Mouse (Mus musculus) limb, embryonic 14.5 days (tissue): ENCODE results near the gene Tmc2. TPM values are rescaled to one million over a fixed set of nuclear protein-coding genes. Genes with fewer than 3 reads are reported as not detected.

Source experiments
- ATAC-seq: fragments of 200-750 bp; cut with Nextera tagmentation; 2 replicates; pipeline ENCODE4 v1.8.0; 2017; ENCODE audit warnings: low read depth, moderate number of reproducible peaks, moderate TSS enrichment; ENCODE audit not compliant: low FRiP score
- DNase-seq: peaks from one replicate; pipeline ENCODE4 v3.0.0-alpha.2; 2015; ENCODE audit warnings: low spot score
- H3K27ac ChIP-seq: fragments of 300-500 bp; sonication (generic); replicated peaks from 2 replicates; pipeline ENCODE4 v1.5.1; 2014; ENCODE audit warnings: low read depth, mild to moderate bottlenecking, low read length, moderate library complexity, mixed read lengths
- H3K27me3 ChIP-seq: fragments of 300-500 bp; sonication (generic); 2 replicates; pipeline ENCODE4 v1.6.1; 2014; ENCODE audit warnings: low read length, mixed read lengths; ENCODE audit not compliant: control insufficient read depth, insufficient read depth
- H3K36me3 ChIP-seq: fragments of 300-500 bp; sonication (generic); 2 replicates; pipeline ENCODE4 v1.6.1; 2014; ENCODE audit warnings: mild to moderate bottlenecking, low read length, moderate library complexity, mixed read lengths; ENCODE audit not compliant: control insufficient read depth, insufficient read depth
- H3K4me1 ChIP-seq: fragments of 300-500 bp; sonication (generic); 2 replicates; pipeline ENCODE4 v1.6.1; 2014; ENCODE audit warnings: antibody characterized with exemption, low read length, mixed read lengths; ENCODE audit not compliant: control insufficient read depth, insufficient read depth
- H3K4me2 ChIP-seq: fragments of 300-500 bp; sonication (generic); replicated peaks from 2 replicates; pipeline ENCODE4 v1.6.1; 2014; ENCODE audit warnings: low read depth, mild to moderate bottlenecking, low read length, moderate library complexity; ENCODE audit not compliant: severe bottlenecking
- H3K4me3 ChIP-seq: fragments of 300-500 bp; sonication (generic); replicated peaks from 2 replicates; pipeline ENCODE4 v1.5.1; 2014; ENCODE audit warnings: low read length
- H3K9ac ChIP-seq: fragments of 300-500 bp; sonication (generic); 2 replicates; pipeline ENCODE4 v1.6.1; 2014; ENCODE audit warnings: mild to moderate bottlenecking, low read depth, low read length, moderate library complexity; ENCODE audit not compliant: severe bottlenecking
- H3K9me3 ChIP-seq: fragments of 300-500 bp; sonication (generic); 2 replicates; pipeline ENCODE4 v1.6.1; 2016; ENCODE audit warnings: low read length; ENCODE audit not compliant: control insufficient read depth
- POLR2A ChIP-seq: fragments of 200-500 bp; IDR thresholded peaks from 2 replicates; pipeline ENCODE4 v1.8.0; 2012; ENCODE audit warnings: inconsistent platforms, mild to moderate bottlenecking, moderate library complexity, borderline replicate concordance; ENCODE audit not compliant: insufficient read depth, insufficient read length; ENCODE audit errors: extremely low read depth
- WGBS: fragments of 180-500 bp; shearing (Covaris S2); extraction: QIAGEN DNeasy Blood & Tissue Kit; methylation state at CpG from one replicate; pipeline ENCODE4 v1.1.7; 2014; 5-methylcytosine and 5-hydroxymethylcytosine counted together
- polyA plus RNA-seq, 2 experiments: library from polyadenylated mRNA; depleted of rRNA in 1 of 2; stranded (reverse) in 1 of 2; unstranded in 1 of 2; fragments of >200 nt; fragmentation: Nextera tagmentation in 1 of 2; extraction: Ambion mirVana in 1 of 2; gene quantifications; 2 replicates each; pipeline versions ENCODE4 v1.2.1 to v1.2.3; 2012 to 2014

Tmc2 gene
- polyA plus RNA-seq, 2 experiments = 0.04 TPM; not detected in 1

GRCm38 (mm10) chr2:130291434-130291833 lies 96.4 kb downstream of the Tmc2 start:
- ATAC-seq (peak; percentile 38; the same call in 1 of the 2 replicates), DNase-seq (peak; percentile 86)
- 14% methylated on average over 8 of the region's 8 CpGs for WGBS
- no peak overlapping the region for H3K27ac ChIP-seq
- no peaks in the 10 kb centered on the region for H3K36me3 ChIP-seq
- no peak overlapping the region for H3K4me3 ChIP-seq
- peaks cover 11% of the 10 kb centered on the region for H3K4me1 ChIP-seq
- TF ChIP-seq POLR2A = no peak
- no peaks in the 10 kb centered on the region for H3K9me3 ChIP-seq
- peaks cover 6% of the 10 kb centered on the region; the same call in 1 of the 2 replicates for H3K27me3 ChIP-seq
- H3K9ac ChIP-seq = no peak overlapping the region
- H3K4me2 ChIP-seq = no peak overlapping the region

DNA sequence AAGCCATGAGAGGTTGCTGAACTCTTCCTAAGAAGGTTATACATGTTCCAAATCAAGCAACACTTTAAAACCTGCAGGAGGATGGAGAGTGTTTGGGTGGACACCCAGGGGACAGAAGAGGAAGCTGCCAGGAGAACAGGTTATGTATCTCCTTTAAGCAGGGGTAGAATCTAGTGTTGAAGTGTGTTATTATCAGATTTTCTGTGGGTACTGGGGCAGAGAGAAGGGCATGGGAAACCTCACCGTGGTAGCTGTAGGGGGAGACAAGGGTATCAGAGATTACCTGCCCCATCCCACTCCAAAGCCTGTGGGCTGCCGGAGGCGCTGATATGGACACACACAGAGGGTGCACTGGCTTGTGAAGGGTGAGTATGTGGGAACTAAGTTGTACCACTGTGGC lies 98.0 kb downstream of the Tmc2 start:
- no peak overlapping the region for H3K4me2 ChIP-seq
- H3K27me3 ChIP-seq = peaks cover 11% of the 10 kb centered on the region; the same call in 1 of the 2 replicates
- WGBS = 35% methylated on average over 3 of the region's 3 CpGs
- TF ChIP-seq POLR2A = no peak
- H3K27ac ChIP-seq = no peak overlapping the region
- DNase-seq (no peak), ATAC-seq (no peak)
- no peaks in the 10 kb centered on the region for H3K9me3 ChIP-seq
- 0 out of 2 replicates have a peak, but pooled peaks cover 2% of the 10 kb centered on the region for H3K36me3 ChIP-seq
- no peak overlapping the region for H3K9ac ChIP-seq
- no peak overlapping the region for H3K4me3 ChIP-seq
- peaks cover 17% of the 10 kb centered on the region for H3K4me1 ChIP-seq

GRCm38 (mm10) chr2:130293486-130293885 lies 98.5 kb downstream of the Tmc2 start:
- Histone ChIP-seq H3K4me3 (no peak overlapping the region), H3K9ac (no peak overlapping the region), H3K27me3 (peaks cover 11% of the 10 kb centered on the region; the same call in 1 of the 2 replicates), H3K4me2 (no peak overlapping the region), H3K36me3 (0 out of 2 replicates have a peak, but pooled peaks cover 5% of the 10 kb centered on the region), H3K27ac (no peak overlapping the region), H3K4me1 (peaks cover 17% of the 10 kb centered on the region), H3K9me3 (no peaks in the 10 kb centered on the region)
- TF ChIP-seq POLR2A = no peak
- ATAC-seq = no peak
- WGBS = 8% methylated on average over 4 of the region's 4 CpGs
- no peak for DNase-seq

- 10% methylated on average over 20 of the region's 20 CpGs for WGBS
- no peak for TF ChIP-seq POLR2A
- DNase-seq (no peak), ATAC-seq (no peak)
- Histone ChIP-seq H3K36me3 (peaks cover 5% of the 10 kb centered on the region; the same call in 1 of the 2 replicates), H3K4me1 (peaks cover 17% of the 10 kb centered on the region), H3K27me3 (peaks cover 11% of the 10 kb centered on the region; the same call in 1 of the 2 replicates), H3K9ac (peak overlapping the region; percentile 84), H3K4me3 (peak overlapping the region; percentile 69), H3K9me3 (no peaks in the 10 kb centered on the region), H3K27ac (no peak overlapping the region; the same call in 1 of the 2 replicates), H3K4me2 (peak overlapping the region; percentile 81)
Measured at GRCm38 (mm10) chr2:130294218-130294935, 99.4 kb downstream of the Tmc2 start.

DNA sequence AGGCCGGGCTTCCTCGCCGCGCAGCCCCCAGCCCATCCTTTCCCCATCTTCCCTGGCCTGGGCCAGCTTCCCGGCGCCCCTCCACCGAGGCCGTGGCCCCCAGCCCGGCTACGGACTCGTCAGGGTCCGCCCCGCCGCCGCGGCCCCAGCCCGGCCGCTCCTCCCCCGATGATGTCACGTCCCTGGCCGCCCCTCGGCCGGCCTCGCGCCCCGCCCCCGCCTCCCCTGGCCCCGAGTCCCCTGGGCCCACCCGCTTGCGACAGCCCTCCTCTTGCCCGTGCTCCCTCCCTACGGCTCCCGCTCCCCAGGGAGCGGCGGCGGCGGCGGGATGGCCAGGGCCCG lies 99.9 kb downstream of the Tmc2 start, which contains the start of gene Ebf4:
Gene Ebf4 (plus strand): TSS at position 234 of the 342 bp plus-strand sequence.
- no peaks in the 10 kb centered on the region for H3K9me3 ChIP-seq
- 0% methylated on average over 4 of the region's 39 CpGs for WGBS
- H3K4me2 ChIP-seq = peak within 1 kb of the TSS; percentile 81
- H3K9ac ChIP-seq = peak within 1 kb of the TSS; percentile 84
- H3K27me3 ChIP-seq = peaks cover 11% of the 10 kb centered on the region; the same call in 1 of the 2 replicates
- peaks cover 5% of the 10 kb centered on the region; the same call in 1 of the 2 replicates for H3K36me3 ChIP-seq
- H3K4me1 ChIP-seq = peaks cover 17% of the 10 kb centered on the region
- H3K4me3 ChIP-seq = peak within 1 kb of the TSS; percentile 69
- TF ChIP-seq POLR2A = 0 out of 2 replicates have a peak, but pooled peaks have one; percentile 42
- peak within 1 kb of the TSS; percentile 48; the same call in 1 of the 2 replicates for H3K27ac ChIP-seq
- peak; percentile 69 for ATAC-seq
- peak; percentile 32 for DNase-seq
